Mouse (Mus musculus): ENCODE measurements around the gene Cd38.

Cd38 gene

DNA sequence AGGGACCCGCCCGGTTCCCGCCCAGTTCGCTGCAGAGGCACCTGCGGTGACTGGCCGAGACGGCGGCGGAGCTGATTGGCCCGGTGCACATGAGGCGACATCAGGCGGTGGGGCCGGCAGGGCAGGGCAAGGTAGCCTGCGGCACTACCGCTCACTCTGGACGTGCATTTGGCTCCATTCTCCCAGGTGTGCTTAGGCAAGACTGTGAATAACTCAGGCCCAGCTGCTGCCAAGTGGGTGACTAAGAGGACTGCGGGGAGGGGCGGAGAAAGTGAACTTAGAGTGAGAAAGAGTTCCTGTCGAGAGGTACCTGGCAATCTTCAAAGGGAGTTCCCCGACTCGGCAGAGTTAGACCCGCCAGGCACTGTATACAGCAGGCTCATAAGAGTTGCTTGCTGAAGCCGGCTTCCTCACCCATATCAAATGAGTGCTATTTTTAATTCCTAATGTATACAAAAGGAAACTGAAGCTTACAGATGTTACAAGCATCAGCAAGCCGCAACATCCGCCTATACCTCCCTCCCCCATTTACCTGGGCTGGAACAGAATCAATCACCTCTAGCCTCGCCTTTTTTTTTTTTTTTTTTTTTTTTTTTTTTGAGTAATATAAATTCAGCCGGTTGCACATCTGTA lies 79.9 kb downstream of the Cd38 start:
- peak; percentile 78 for DNase-seq (ENCODE audit: low spot score)

GRCm38 (mm10) chr5:43948748-43949275 lies 80.5 kb downstream of the Cd38 start:
- DNase-seq (ENCODE audit: low spot score), result peak; percentile 15

- no peak for DNase-seq (ENCODE audit: low spot score)
These were observed 84.9 kb downstream of the Cd38 start for GRCm38 (mm10) chr5:43953241-43953640.

- DNase-seq (ENCODE audit: low spot score), result no peak
These were observed 91.6 kb downstream of the Cd38 start for GRCm38 (mm10) chr5:43959884-43960440.

- DNase-seq (ENCODE audit: low spot score), result no peak
These were observed 92.7 kb downstream of the Cd38 start for GRCm38 (mm10) chr5:43961056-43961455.
